Mouse (Mus musculus): ENCODE measurements around the gene Ppp1r1c.

DNA sequence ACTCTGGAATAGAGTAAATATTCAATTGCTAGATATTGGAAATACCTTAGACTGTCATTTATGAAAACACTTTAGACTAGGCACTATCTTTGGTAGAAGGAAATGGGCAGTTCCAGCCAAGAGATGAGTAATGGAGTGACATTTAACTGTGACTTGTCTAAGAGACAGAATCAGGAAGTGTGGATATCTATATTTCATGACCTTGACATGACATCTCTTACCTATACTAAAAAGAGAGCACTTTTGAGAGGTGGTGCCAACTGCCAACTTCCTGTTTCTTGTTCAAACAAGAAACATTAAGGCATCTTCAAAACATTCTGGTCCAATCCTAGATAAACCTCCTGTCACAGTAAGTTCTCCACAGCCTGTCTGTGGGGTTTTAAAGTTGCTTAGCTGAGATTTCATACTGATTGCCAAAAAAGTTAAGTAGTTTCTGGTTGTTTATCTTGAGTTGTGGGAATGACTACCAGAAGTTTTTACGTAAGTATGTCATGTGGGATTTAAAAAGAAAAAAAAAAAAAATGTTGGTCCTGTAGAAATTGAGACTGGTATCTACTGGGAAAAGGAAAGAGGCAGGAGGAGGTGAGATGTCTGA is 29.8 kb upstream of the Ppp1r1c start:
- no peak for TF ChIP-seq CTCF (IDR thresholded peaks at IDR 0.05; ENCODE audit: low read depth)
- TF ChIP-seq EP300 (IDR thresholded peaks at IDR 0.05; ENCODE audit: low read depth), result no peak
